Mouse (Mus musculus) kidney, adult 10 weeks (tissue): Measurements from ENCODE around the gene Ccser1. TPM values are rescaled to one million over a fixed set of nuclear protein-coding genes. Genes with fewer than 3 reads are reported as not detected.

Source experiments
- polyA plus RNA-seq: library from polyadenylated mRNA; stranded (reverse); fragments of 350-450 nt; fragmentation: Illumina TruSeq; extraction: RNeasy Lipid Tissue Mini Kit (QIAGEN cat#74804); gene quantifications from one replicate; pipeline ENCODE4 v1.2.3, GENCODE M21; 2014; ENCODE audit warnings: low read depth, low replicate concordance

Ccser1 gene
- polyA plus RNA-seq: 33.8 TPM

DNA sequence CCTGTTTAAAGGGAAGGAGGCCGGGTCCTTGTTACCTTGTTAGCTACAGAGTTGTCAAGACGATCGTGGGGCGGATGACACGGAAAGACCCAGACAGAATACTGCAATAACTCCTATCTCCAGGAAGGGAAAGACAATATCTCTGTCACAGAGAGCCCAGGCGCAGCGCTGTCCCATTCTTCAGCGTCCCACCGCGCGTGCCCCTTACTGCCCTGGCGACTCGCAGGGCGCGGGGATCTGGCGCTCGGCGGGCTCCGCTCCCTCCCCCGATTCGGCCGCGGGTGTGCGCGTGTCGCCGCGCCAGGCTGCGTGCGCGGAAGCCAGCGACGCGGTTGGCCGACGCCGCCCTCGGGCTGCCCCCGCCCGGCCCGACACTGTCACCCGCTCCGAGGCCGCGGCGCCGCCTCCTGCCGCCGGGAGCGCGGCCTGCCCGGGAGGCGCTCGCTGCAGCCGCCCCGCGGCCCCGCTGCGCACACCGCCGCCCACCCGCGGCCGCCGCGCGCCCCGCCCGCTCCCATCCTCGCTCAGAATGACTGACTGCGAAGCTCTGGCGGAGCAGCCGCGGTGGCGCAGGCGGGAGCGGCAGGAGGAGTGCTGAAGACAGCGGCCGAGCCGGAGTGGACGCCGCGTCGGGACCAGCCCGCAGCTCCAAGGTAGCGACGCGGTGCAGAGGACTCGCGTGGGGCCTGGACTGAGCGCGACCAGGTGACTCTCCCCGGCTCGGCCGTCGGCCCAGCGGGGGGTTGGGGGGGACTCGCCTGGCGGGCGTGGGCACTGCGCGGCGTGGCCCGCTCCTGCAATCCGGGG lies at the start of gene Ccser1:
Gene Ccser1 (plus strand): TSS at position 376 of the 807 bp plus-strand sequence.

